Mouse (Mus musculus) adrenal gland, adult (tissue): ENCODE results near the gene Fmo3.

Experiments
- DNase-seq, 2 experiments: peaks; one replicate each; pipeline ENCODE4 v3.0.0; 2022 to 2023; ENCODE audit warnings: low spot score in 1 of 2; ENCODE audit not compliant: inconsistent age in 2 of 2

The Fmo3 gene

DNA sequence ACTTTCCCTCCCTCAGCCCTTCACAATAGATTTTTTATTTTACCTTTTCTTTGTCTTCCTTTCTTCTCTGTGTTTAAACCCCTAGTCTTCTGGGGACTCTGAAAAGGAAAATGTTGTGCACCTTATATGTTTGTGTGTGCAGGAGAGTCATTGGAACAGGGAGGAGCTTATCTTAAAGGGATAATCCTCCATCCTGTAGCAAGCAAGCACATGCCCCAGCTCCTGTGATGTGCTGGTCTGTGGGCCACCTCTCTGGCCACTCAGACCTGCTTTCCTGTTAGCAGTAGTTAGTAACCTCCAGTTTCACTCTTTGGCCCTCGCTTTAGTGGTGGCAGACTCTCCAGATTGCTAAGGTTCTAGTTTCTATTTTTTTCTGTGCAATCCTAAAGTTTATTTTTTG, at the start of gene Fmo3:
Fmo3 (minus strand) TSS at position 101 of the 400 bp plus-strand sequence.
- DNase-seq: no peak

DNA sequence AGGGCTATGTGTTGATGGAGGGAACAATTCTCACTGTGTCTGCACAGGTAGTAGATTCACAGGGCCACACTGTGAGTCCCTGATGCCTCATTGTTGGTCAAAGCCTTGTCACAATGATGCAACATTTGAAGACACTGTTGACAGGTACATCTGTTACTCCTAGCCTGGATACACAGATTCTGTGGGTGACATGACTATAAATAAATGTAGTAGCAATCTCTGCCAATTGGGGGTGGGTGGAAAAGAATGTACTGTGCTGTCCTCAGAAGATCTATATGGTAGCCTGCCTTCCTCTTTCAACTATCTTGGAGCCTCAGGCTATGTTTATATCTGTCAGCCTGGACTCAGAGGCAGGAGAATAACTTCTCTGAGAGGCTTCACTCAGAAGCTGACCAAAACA, 38.7 kb upstream of the Fmo3 start:
- DNase-seq: no peak

DNA sequence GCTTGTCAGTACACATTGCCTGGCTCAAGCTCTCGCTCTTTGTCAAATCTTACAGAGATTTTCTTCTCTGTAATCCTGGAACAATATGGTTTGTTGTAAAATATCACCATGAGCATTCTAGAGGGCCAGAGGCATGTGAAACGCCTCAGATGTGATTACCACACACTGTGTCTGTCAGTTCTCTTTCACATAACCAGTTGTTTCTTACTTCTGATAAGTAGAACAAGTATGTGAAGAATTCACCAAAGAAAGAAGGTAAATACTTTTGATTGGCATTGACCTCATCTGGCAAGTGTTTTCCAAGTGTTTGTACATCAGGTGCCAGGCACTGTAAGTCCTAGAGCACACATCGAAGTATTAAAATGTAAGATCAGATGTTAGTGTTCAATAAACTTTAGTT, 24.9 kb upstream of the Fmo3 start:
- no peak for DNase-seq

DNA sequence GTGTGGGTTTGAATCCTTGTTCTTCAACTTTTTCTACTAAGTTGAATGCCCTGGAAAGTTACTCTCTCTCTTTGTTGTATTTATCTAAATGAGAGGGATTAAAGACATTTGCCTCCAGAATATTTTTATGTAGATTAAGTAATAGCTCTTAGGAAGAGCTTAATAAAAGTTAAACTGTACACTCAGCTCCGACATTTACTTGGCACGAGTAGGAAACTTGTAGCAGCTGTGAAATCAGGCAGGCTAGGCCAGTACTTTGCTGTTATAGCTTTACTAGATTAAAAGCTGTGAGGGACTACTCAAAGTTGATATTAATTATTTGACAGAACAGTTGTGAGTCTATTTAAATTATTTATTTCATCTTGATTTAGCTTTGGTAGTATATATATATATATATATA, 19.2 kb upstream of the Fmo3 start:
- DNase-seq: no peak

DNA sequence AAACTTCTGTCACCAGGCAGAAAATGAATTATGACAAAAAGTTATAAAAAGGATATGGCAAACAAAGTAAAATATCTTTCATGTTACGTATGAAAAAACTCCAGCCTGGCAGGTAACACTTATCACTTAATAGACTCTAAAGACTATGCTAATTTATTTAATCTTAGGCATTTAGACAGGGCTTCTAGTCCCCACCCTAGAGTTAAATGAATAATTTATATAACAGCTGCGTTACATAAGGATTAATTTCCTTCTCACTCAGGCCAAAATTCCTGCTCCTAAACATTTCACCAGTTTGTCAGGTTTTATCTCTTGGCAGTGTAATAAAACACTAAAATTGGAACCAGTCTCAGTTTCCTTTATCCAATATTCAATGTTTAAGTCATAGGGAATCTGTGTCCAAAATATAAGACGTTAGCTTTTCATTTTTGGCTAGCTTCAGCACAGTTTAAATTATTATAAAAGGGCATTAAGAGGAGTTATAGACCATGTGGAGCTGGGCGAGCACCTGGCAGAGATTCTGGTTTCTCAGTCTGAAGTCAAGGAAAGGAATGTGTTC, 17.0 kb upstream of the Fmo3 start:
- DNase-seq: peak in 1 of 2 experiments; percentile 9

DNA sequence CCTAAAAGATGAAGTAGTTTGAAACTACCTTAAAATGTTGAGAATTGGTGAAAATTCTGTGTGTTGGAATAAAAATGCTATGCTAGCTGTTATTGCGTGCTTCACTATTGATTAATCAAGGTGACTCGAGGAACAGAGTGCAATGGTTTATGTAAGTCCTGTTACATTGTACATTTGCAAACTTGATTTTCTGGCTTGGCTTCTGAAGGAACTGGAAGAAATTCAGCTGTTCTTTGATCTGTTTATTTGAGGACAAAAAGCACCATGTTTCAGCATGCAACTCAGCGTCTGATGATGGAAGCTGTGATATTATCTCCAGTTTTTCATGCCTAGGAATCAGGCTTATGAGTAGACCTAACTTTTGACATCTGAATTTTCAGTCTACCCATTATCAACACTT, 3.2 kb upstream of the Fmo3 start:
- no peak for DNase-seq

DNA sequence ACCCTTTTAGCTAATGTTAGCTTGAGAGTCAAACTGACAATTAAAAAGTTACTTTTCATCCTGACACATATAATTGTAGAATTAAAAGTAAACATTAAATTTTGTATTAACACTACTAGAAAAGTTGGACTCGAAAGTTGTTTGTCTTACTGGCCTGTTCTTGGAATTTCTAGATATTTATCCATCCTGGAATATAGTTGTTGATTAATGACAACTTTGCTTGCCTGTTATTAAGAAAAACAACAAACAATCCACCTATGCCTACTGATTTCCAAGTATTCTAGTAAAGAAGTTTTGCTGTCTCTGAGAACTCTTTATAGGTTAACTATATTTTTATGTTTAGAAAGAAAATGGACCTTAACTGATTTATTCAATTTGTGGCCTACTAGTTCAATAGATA, 2.4 kb upstream of the Fmo3 start:
- DNase-seq: no peak

DNA sequence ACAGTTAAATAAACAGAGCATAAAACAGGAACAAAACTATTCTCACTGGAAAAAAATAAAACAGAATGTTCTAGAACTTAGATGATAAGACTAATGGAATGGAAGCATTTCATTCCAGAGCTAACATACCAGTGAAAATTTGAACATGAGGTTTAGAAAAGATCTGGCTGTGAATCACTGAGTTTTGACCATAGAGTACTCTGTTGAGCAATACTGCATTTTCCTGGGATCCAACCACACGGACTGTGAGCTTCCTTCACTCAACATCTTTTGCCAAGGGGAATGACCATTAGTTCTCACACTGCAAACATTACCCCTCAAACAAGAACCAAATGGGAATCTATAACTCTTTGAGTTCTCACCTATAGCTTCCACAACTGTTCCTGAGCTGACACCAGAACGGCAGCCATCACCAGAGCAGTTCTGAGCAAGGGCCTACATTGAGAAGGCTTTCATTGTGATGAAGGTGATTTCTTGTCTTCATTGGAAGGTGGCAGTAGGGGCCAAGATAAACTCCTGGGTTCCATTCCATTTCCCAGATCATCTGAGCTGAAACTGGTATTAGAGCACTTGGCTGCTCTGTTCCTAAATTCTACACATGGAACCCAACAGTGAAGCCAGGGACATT, 1.9 kb upstream of the Fmo3 start:
- no peak for DNase-seq

DNA sequence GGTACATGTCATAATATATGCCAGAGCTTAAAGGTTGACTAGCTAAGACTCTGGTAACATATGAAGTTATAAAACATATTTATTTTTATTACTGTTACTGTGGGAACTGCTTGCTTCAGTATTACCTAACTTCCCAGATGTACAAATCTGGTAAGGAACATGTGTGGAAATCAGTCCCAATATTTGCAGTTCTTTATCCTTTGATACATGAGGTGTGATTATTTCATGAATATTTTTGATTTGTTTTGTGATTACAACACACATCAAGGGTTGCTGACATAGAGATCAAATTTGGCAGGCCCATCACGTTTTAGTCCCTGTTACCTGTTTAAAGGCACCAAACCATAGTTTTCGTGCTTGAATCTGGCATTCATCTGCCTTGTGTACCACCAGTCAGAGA, 20.8 kb downstream of the Fmo3 start:
- no peak for DNase-seq

DNA sequence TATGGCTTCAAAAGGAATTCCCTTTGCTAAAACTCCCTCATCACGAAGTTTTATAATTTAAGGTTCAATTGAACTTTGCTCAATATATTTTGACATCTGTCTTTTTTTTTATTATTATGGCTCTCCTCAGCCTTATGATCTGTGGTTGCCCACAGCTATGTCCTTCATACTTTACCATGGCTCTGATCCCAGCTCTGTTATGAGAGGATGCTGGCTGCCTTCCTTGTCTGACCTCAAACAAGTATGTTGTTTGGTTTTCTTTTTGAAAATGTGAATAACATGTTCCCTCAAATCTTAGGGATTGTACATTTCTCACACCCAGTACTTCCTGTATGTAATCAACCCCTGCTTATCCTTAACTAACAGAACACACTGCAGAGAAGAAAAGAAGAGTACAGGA, 26.9 kb downstream of the Fmo3 start:
- no peak for DNase-seq

DNA sequence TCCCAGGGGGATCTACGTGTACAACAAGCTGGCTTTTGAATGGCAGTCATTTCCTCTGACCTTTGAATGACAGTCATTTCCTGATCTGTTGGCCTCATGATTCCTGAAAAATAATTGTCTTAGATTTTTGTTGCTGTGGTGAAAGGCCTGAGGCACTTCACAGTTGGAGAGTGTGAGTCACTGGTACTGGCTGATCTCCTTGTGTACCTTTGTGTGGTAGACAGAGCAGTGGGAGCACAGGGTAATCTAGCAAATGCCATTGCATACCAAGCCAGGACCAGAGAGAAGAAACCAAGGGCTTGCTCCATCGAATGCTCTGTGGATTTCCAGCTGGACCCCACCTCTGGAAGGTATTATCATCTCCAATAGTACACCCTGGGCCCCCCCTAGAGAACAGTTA, 31.2 kb downstream of the Fmo3 start:
- DNase-seq: peak in 1 of 2 experiments; percentile 26

DNA sequence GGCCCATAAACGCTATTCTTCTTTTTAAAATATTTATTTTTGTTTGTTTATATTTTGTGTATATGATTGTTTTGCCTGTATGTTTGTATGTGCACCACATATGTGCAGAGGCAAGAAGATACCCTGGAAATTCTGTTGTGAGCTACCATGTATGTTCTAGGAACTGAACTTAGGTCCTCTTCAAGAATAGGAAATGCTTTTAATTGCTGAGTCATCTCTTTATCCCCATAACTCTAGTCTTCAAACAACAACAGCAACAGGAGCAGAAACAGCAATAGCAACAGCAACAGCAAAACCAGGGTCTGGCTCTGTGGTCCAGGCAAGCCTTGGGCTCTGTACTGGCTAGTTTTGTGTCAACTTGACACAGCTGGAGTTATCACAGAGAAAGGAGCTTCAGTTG, 34.6 kb downstream of the Fmo3 start:
- DNase-seq: no peak

DNA sequence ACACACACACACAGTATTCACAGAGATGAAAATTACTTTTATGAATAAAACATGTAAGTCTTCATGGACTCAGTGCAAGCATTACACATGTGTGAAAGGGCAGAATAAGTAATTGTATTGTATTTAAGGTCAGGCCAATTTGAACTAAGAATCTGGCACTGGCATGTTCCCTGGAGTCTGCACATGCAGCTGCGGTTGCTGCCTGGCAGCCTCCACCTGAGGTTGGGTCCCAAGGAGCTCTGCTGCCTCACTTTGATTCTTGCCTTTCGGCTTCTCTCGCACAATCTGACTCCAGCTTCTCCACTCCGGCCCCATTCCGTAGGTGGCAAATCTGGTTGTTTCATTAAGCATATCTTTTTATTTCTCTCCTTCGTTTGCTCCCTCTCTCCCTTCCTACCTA, 36.4 kb downstream of the Fmo3 start:
- DNase-seq: no peak

DNA sequence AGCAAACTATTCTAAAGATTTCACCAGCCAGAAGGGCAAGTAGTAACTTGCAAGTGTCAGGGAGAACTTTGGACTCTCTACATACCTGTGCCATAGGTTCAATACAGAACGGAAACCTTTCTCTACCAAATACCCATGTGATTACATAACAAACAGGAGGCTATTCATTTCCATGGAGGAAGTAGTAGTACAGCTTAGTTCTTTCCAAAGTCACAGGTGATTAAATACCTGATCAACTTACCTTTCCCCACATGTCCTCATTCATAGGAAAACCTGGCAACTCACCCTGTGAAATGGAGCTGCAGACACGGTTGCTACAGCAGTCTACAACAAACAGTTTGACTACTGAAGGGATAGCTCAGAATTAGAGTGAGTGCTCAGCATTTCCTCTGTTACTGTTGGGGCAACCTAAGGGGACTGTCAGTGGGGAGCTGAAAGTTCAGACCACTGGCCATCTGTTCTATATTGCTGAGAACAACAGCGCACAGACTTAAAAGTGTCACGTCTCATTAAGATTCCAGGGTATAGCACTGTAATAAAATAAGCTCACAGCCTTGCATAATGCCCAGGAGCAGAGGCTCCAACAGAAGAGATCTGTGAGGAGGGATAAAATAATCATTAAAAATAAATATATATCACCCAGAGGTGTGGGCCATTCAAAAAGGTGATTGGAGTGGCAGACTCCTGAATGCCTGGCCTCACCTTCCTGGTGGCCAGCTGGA, 37.3 kb downstream of the Fmo3 start:
- DNase-seq: no peak

DNA sequence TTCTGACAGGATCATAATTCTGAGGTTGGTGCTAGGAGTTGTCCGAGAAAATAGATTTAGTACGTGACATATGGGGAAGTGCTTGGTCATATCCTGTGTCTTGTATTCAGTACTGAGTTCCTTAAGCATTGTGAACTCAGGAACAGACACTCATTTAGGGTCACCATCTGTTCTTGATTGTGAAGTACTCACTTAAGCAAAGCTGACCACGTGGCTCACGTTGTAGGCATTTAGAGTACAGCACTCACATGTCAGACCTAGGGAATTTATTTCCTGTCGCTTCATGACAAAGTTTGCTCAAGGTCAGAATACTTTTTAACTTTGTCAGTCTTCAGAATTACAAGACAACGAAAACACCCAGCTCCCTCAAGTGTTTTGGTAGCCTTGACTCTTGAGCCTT, 40.6 kb downstream of the Fmo3 start:
- peak in 1 of 2 experiments; percentile 27 for DNase-seq

DNA sequence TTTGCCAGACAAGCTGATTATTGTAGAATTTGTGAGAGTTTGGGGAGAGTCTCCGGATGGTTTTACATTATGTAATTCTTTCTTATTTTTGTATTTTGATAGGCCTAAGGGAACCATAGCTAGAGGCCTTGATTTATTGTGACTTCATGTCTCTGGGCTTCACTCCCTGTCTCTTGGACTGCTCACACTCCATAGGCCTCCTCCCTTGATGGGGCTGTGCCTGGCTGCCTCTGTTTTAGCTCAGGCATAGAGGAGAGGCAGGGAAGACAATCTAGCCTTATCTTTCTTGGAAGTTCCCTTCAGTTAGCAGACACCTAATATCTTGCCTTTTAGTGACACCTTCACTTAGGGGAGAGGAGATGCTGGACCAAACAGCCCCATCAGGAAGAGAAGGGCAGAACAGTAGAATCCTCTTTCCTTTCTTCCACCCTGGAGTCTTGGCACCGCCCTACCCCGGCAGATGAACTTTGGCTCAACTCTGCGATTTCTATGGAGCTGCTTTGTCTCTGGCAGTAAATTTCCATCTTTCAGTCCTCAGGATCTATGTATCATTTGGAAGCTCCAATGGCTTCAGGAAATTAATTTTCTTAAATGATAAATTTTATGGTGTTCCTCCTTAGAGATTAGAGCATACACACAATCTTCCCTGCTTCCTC, 45.5 kb downstream of the Fmo3 start:
- peak; percentile 21 to 57 for DNase-seq

DNA sequence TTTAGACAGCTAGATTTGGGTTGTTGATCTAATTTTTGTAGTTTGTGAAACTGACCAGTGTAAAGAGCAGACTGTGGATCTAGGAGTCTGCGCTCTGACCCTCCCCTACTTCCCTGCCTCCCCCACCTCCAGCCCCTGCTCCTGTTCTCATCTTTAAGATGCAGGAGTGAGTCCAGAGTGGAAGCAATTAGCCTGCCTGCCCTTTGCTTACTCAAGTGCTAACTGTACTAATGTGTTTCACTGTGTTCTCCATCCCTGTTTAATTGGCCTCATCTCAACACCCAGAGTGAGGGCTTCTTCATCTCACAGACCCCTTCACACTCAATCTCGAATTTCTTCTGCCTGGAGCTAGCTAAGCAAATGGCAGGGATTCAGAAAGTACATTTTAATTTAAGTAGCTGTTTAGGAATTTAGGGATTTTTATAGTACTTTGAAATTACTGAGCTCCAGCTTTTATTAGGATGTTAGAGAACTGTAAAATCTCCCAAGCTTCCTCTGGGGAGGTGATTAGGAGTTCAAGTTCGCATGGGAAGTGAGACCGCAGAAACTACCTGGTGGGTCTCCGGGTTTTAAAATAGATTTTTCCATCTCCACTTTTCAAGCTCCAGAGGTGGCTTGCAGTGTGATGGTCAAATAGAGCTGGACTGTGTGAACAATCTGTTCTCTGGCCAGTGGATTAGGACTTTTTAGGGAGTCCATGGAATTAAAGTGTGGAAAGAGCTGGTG, 46.2 kb downstream of the Fmo3 start:
- DNase-seq: no peak

DNA sequence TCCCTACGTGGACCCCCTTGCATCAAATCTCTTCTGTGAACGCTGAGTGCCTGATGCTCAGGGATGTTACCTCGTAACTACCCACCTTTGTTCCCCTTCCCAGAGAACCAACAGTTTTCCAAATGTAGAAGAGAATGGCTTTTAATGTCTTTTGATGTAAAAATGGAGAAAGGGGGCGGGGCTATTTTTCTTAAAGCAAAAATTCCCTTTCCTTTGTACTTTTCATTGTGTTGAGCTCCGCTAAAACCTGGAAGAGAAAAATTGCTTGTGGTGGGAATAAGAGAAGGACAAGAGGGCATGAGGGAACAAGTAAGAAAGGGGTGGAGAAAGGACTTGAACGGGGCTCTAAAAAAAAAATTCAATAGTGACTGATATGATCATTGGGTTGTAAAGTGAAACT, 46.9 kb downstream of the Fmo3 start, which contains the start of gene Fmo6:
Fmo6 (minus strand) TSS at position 101 of the 400 bp plus-strand sequence.
- DNase-seq: no peak

DNA sequence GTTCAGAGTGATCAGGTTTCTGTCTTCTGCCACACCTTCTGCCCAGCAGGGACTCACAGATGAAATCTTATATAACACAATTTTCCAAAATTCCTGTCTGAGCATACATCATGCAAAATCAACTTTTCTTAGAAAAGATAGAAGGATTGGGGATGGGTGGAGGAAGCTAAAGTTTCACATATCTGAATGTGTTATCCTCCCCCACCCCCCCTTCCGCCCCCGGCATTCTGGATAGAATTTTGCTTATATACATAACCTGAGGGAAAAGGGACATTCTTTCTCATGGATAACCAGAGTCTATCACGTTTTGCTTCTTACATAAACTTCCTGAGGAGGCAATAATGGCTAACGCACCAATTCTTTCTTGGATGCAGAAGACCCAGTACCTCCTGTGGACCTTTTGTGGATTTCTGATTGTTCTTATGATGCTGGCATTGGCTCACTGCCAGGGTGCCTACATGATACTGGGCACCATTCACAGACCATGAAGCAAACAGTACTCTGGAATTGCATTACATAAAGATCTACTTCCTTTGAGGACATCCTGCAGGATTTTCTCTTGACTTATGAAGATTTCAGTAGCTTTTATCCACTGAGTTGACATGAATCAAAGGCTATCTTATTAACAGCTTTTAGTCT, 49.8 kb downstream of the Fmo3 start:
- DNase-seq: no peak

DNA sequence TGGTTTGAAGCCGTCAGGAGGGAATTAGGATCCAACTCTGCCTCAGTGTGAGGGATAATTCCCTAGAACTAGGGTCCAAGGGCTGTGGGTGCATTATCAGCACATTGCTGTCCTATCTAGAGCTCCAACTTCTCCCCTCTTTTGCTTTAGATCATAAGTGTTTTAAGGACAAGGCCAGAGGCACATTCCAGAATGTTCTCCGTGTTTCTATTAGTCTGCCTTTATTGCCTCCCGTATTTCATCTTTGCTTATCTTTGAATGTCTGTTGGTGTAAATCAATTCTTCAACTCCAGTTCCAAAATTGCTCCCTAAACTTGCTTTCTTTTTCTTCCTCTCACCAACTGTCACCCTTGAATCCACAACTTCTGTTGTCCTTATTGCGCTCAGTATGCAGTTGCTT, 51.9 kb downstream of the Fmo3 start:
- no peak for DNase-seq

DNA sequence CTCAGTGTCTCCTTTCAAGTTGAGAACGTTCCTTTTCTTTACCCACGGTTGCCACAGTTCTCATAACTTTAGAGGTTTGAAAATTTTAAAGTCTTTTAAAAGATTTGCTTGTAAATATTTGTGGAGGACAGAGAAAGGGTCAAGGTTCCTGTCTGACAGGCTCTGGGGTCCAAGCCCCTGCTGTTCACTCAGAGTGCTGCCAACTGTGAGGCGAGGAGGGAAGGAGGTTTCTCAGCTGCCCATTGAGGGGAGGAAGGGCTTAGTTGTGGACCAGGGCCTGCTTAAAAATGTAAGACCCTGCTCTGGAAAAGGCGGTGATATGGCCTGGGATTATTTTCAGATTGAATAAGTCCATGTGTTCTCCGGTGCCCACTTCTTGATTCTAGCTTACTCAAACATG, 52.4 kb downstream of the Fmo3 start:
- no peak for DNase-seq
